Mouse (Mus musculus): ENCODE data around the gene Gm21762.
"Not testable (repeated sequence)": the region's sequence is repeated elsewhere in the genome, so short reads cannot be mapped to it uniquely, and the experiment has no call there.

DNA sequence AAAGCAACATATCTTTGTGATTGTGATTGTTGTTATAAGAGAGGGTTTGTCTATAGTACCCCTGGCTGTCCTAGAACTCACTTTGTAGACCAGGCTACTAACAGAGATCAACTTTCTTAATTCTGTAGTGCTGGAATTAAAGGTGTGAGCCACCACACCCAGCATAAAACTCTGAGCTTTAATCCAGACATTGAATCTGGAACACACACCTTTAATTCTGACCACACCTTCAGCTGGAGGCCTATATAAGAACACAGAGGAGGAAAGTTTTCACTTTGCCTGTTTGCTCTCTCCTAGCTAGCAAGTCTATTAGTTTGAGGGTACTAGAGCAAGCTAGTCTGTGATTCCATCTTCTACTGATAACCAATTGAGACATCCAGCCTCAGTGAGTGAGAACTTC, 23.1 kb upstream of the Gm21762 start, which contains the start of gene Gm21731:
- TF ChIP-seq CTCF, EP300 (IDR thresholded peaks at IDR 0.05; ENCODE audit: low read depth): not testable (repeated sequence)

All from liver, postnatal 0 days (tissue).